Mouse (Mus musculus): ENCODE measurements around the gene Lhx5. TPM values are rescaled to one million over a fixed set of nuclear protein-coding genes. Genes with fewer than 3 reads are reported as not detected.

Gene Lhx5
- total RNA-seq, 1 experiment from 2014 or later = not detected

GRCm38 (mm10) chr5:120432486-120433015 lies 1.1 kb downstream of the Lhx5 start:
- no peak for DNase-seq

DNA sequence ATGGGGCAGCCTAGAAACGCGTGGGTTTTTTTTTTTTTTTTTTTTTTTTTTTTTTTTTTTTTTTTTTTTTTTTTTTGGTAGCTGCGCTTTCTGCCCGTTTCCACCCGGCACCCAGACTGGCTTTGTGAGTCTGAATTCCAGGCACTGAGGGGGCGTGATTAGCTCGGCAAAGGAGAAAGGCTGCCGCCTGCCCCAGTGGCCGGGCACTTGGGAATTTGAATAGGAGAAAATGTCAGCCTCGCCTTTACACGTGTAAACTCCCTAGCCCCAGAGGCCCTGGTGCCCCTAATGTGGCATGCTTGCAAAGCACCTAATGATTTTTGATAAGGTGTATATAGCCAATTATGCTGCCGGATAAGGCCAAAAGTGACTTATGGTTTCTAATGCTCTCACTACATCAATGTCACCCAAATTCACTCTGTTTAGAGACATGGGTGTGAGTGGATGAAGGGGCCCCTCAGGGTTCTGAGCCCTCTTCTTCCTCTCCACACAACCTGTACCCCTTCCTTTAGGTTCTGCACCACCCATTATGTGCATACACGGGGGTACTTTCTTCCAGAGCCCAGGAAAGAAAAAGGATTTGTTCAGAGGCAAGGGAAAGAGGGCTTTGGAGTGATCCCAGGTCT lies 1.7 kb downstream of the Lhx5 start:
- no peak for DNase-seq

- DNase-seq = no peak
These were observed 2.8 kb downstream of the Lhx5 start for GRCm38 (mm10) chr5:120434231-120434735.

DNA sequence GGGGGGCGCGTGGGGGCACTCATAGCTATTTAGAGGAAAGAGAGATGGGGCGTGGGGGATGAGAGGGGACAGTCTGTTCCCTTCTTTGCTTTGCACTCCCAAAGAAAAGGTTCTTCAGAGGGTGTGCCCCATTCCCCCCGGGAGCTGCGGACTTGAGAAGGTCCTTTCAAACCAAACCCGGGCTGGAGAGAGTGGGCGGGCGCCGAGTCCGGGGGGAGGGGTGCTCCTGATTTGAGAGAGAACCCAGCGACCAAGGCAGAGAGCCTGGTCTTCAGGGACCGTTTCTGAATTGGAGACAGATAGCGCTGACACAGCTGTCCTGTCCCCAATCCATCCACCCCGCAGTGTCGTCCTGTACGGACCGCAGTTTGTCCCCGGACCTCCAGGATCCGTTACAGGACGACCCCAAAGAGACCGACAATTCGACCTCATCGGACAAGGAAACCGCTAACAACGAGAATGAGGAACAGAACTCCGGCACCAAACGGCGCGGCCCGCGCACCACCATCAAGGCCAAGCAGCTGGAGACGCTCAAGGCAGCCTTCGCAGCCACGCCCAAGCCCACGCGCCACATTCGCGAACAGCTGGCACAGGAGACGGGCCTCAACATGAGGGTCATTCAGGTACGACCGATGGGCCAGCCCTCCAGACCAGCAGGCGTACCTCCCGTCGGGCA lies 3.6 kb downstream of the Lhx5 start:
- no peak for DNase-seq

GRCm38 (mm10) chr5:120435731-120436501 lies 4.4 kb downstream of the Lhx5 start:
- no peak for DNase-seq

DNA sequence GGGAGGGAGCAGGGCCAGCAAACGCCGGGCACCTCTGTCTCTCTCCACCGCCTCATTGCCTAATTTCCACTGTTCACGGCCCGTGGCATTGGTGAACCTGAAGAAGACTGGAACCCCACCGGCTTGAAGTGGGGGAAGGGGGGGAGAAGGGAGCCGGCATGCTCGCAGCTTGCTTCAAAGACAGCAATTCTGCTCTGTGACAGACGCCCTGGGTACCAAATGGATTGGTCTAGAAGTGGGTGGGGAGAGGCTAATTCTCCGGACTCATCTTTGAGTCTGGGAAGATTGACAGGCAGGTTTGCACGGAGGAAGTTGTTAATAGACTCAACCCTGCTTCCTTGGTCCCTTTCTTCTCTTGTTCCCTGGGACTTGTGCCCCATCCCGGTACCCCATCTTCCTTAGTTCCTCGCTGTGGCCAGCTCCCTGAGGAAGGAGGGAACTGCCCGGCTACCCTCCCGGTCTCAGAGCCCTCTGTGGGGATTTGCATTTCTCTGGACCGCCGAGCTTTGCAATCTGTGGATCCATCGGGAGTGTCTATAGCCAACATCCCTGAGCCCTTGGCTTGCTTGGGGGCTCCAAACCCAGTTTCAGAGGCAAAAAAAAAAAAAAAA lies 5.5 kb downstream of the Lhx5 start:
- no peak for DNase-seq

DNA sequence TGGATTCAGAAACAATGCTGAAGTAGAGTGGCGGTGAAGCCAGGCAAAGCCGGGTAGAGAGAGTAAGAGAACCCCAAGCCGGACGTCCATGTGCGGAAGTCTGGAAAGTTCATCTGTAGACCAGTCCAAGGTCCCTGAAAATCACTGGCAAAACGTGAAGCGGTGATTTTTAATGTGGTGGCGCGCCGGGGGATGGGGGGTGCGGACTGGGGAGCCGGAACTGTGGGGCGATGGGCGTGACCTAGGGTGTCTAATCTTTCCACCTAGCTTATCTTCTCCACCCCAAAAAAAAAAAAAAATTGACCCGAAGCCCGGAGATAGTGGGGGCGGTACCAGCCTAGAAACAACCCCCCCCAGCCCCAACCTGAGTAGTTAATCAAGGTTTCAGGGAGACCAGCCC lies 6.0 kb downstream of the Lhx5 start:
- no peak for DNase-seq

DNA sequence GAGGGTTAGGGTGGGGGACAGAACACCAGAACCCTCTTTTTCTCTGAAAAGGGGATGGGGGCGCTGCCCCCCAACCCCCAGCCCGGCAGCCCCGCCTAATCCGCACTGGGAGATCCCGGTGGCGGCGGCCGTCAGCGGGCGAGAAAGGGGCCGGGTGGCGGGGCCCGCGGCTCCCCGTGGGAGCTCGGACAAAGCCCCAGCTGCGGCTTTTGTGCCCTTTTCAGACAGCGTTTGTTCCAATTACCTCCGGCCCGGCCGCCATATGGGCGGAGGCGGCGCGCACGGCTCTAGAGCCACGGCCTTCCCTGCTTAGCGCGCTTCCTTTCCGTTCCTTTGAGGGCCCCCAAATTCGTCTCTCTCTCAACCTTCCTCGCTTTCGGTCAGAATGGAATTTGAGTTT lies 6.5 kb downstream of the Lhx5 start:
- DNase-seq = no peak

- no peak for DNase-seq
These were observed 7.0 kb downstream of the Lhx5 start for GRCm38 (mm10) chr5:120438469-120438868.

DNA sequence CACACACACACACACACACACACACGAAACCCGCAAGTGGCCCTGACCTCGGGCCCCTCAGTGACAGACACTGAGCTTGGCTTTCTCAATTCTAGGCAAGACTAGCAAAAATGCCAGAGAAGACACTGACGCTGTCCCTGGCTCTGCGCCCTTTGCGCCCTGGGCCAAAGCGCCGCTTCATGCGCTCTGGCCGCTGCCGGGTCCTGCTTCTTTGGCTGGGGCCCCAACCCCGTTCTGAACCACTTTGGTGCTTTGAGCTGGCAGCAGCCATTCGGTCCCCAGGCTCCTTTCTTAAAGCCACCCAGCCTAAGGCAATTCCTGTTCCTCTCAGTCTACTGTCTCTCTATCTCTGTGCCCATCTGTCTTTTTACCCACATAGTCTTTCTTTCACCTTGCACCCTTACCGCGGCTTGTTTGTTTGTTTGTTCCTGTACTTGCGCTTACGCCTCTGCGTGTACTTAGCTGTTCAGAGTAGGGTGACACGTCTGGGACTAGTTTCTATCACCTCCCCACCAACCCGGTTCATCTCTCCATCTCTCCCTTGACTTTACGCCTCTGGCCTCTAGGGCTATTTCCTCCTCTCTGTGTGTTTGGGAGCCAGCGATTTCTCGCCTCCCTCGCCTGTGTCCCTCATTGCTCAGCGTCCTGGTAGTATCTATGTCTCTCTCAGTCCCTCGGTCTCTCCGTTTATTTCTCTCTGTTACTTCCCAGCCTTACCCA lies 7.7 kb downstream of the Lhx5 start:
- no peak for DNase-seq

GRCm38 (mm10) chr5:120439887-120440670 lies 8.6 kb downstream of the Lhx5 start:
- peak; percentile 38 for DNase-seq

DNA sequence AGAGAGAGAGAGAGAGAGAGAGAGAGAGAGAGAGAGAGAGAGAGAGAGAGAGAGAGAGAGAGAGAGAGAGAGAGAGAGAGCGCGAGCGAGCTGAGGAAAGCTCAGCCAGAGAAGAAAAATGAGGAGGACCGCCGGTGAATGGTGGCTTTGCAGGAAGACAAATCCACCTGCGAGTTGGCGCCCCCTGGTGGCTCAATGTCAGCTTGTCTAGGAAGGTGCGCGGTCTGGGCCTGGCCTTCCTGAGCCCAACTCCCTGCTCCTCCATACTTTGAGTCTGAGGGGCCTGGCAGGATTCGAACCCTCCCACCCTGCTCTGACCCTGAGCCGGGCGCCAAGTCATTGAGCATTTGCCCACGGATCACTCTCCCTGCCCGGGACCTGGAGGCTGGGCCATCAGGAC lies 9.2 kb downstream of the Lhx5 start:
- DNase-seq = peak; percentile 95

DNA sequence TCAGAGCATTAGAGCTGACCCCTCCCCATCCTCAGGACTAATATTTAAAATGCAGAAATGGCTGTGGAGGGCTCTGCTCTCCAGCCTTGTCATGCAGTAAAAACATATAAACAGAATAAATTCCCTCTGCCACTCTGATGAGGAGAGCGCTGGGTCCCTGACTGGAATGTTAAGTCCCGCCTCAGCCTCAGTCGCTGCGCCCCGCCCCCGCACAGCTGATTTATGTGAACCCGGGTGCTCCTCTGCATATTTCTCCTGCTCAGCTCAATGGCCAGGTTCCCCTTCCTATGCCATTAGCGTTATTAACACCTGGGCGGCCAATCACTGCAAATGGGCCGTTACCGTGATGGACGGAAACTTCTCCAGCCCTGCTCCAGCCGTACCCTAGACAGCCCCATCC lies 15.8 kb downstream of the Lhx5 start:
- no peak for DNase-seq

DNA sequence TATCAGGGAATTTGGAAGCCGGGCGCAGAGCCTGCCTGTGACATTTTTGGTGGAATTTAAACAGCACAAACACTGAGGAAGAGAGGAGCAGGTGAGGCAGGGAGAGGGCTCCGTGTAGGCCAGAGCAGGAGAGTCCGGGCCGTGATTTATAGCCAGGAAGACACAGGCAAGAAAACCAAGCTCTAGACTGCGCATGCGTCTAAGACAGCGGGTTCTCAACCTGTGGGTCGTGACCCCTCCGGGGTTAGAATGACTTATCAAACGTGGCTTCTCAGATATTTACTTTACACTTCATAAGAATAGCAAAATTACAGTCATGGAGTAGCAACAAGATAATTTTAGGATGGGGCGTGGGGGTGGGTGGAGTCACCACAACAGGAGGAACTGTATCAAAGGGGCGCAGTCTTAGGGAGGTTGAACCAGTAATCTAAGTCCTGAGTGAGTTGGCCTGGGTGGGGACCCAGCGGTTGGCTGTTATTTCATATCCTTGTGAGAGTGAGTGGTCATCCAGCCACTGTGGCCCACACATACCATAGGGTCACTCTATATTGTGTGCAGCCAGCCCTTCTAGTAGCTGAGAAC lies 23.3 kb downstream of the Lhx5 start:
- DNase-seq = no peak

DNA sequence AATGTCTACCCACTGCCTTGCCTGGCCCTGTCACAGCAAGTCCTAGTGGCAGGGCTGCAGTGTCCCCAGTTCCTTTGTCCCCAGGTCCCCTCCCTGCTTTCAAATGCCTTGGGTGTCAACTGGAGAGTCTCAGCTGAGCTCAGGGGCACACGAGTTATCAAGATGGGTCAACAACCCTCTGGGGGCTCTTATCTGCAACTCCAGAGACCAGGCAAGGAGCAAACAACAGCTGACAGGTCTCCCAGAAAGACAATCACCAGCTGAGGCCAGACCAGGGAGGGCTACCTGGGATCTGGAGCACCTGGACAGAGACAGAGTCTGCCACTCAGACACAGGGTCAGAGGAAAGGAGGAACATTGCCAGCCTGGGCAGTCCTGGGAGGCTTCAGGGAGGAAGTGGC lies 24.8 kb downstream of the Lhx5 start:
- no peak for DNase-seq

- peak; percentile 68 for DNase-seq
These were observed 25.5 kb downstream of the Lhx5 start for GRCm38 (mm10) chr5:120456841-120457554.

GRCm38 (mm10) chr5:120457628-120458027 lies 26.1 kb downstream of the Lhx5 start:
- peak; percentile 86 for DNase-seq

- DNase-seq = peak; percentile 81
These were observed 27.6 kb downstream of the Lhx5 start for GRCm38 (mm10) chr5:120459133-120459532.

DNA sequence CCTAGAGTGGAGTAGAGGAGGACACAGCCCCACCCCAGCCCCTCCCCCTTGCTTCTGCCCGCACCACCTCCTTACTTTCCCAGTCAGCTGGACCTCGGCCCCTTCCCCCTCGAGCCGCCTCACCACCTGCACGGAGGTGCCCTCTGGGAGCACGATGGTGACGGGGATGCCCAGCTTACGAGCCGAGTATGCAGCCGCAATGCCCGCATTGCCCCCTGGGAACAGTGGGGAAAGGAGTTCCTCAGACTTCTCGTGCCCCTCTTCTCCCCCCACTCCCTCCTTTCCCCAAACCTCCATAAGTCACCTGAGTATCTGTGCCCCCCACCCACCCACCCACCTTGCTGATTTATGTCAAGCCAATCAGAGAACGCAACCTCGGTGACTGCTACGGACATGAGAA lies 30.4 kb downstream of the Lhx5 start:
- DNase-seq = no peak

- DNase-seq = peak; percentile 54
These were observed 32.8 kb downstream of the Lhx5 start for GRCm38 (mm10) chr5:120464321-120464720.
